Comparison of ENCODE assay signal across 29 mouse cellular contexts in the genomic region with DNA sequence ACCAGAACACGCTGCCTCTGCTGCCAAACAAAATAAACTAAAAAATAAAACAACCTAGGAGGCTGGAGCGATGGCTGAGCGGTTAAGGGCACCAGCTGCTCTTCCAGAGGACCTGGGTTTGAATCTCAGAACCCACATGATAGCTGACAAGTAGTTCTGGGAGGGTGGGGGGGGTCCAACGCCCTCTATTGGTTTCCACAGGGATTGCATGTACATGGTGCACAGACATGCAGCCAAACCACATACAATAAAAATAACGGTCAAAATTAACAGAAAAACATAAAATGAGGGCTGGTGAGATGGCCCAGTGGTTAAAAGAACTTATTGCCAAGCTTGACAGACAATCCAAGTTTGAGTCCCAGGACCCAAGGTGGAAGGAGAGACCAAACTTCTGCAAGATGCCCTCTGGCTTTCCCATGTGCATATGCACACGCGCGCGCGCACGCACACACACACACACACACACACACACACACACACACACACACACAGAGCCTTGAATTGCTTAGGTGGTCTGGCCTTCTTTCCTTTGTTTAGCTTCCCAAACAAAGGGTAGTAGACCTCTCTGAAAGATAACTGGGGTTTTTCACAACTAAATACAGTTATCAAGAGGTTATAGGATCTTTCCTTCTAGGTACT. TPM values are rescaled to one million over a fixed set of nuclear protein-coding genes. Genes with fewer than 3 reads are reported as not detected.
DNase-seq lines count a peak whose midpoint lies in the region; ATAC-seq and TF ChIP-seq lines count a peak whose summit lies in the region.
"Had no signal": no experiment of that assay in that cellular context is flagged by ENCODE, and none has a peak within 500 bp of the region (broad histone marks: within the 10 kb centered on the region; RNA-seq: fewer than 3 reads in every experiment).

No protein-coding gene starts in this region.

- TF ChIP-seq POLR2A in small intestine, adult 2 months (IDR thresholded peaks at IDR 0.05; ENCODE audit: low read depth, low read length) = no peak

- no peak for ATAC-seq in hindbrain, embryonic 12.5 days (ENCODE audit: low FRiP score)
- ATAC-seq: CD4-positive, CD25-positive, alpha-beta regulatory T cell, adult 4 months; forebrain, embryonic 16.5 days; intestine, postnatal 0 days had no signal

- peaks cover 2% of the 10 kb centered on the region; the same call in 1 of the 2 replicates for H3K4me1 ChIP-seq in small intestine, adult 2 months (ENCODE audit: control insufficient read depth, insufficient read depth, insufficient read length, low read length)
- no peaks in the 10 kb centered on the region for H3K4me1 ChIP-seq in hindbrain, embryonic 12.5 days
- H3K4me1 ChIP-seq: hindbrain, embryonic 13.5 days; neural tube, embryonic 12.5 days had no signal

- peak; percentile 55 for TF ChIP-seq CTCF in layer of hippocampus, adult 2 months (conservative IDR thresholded peaks at IDR 0.05)
- peak; percentile 25; the same call in 1 of the 2 replicates for TF ChIP-seq CTCF in small intestine, adult 2 months (IDR thresholded peaks at IDR 0.05; ENCODE audit: extremely low read depth, insufficient read length, insufficient replicate concordance, low read depth, low read length)

- no peaks in the 10 kb centered on the region for H3K9me3 ChIP-seq in hindbrain, embryonic 12.5 days (replicated peaks)
- H3K9me3 ChIP-seq: hindbrain, embryonic 13.5 days; liver, embryonic 15.5 days; neural tube, embryonic 12.5 days had no signal

- WGBS in small intestine, adult 2 months = 82% methylated on average over 11 of the region's 11 CpGs
- WGBS in hindbrain, embryonic 12.5 days = 80% methylated on average over 11 of the region's 11 CpGs

- no peaks in the 10 kb centered on the region for H3K27me3 ChIP-seq in small intestine, adult 2 months (ENCODE audit: control insufficient read depth, insufficient read depth, low read length)
- H3K27me3 ChIP-seq in hindbrain, embryonic 12.5 days = no peaks in the 10 kb centered on the region
- H3K27me3 ChIP-seq: hindbrain, embryonic 13.5 days; liver, embryonic 15.5 days; neural tube, embryonic 12.5 days had no signal

- DNase-seq in layer of hippocampus, adult 2 months (ENCODE audit: low spot score in 2 of 2) = no peak
- DNase-seq in layer of hippocampus, adult 9-10 months (ENCODE audit: low spot score) = no peak
- peak; percentile 39 for DNase-seq in 3T3-L1 (ENCODE audit: low read depth, low spot score)
- DNase-seq in NIH3T3 (ENCODE audit: low read depth) = peak; percentile 31
- no peak for DNase-seq in adipocyte (ENCODE audit: low spot score)
- DNase-seq: adrenal gland, postnatal 25 days; cerebellum, adult 2 months; cerebellum, postnatal 14 days; gastrocnemius, postnatal 14 days; heart, postnatal 36 days; kidney, adult 9 months; kidney, postnatal 10 days; left cerebral cortex, postnatal 4 days; lung, postnatal 36 days; right cerebral cortex, postnatal 4 days; thymus, adult 18-20 months; thymus, postnatal 25 days had no signal

- H3K27ac ChIP-seq in layer of hippocampus, adult 2 months = no peak overlapping the region
- no peak overlapping the region for H3K27ac ChIP-seq in small intestine, adult 2 months (ENCODE audit: insufficient read depth, low read depth, low read length)
- no peak overlapping the region for H3K27ac ChIP-seq in hindbrain, embryonic 12.5 days
- H3K27ac ChIP-seq: hindbrain, embryonic 13.5 days; liver, embryonic 15.5 days; neural tube, embryonic 12.5 days had no signal

- H3K9ac ChIP-seq in hindbrain, embryonic 12.5 days = no peak overlapping the region
- H3K9ac ChIP-seq: hindbrain, embryonic 13.5 days; liver, embryonic 15.5 days; neural tube, embryonic 12.5 days had no signal

- no peaks in the 10 kb centered on the region for H3K36me3 ChIP-seq in small intestine, adult 2 months (ENCODE audit: control insufficient read depth, insufficient read depth, low read length)
- H3K36me3 ChIP-seq in hindbrain, embryonic 12.5 days = no peaks in the 10 kb centered on the region
- H3K36me3 ChIP-seq: hindbrain, embryonic 13.5 days; liver, embryonic 15.5 days; neural tube, embryonic 12.5 days had no signal

- H3K4me2 ChIP-seq in hindbrain, embryonic 12.5 days (replicated peaks) = no peak overlapping the region
- H3K4me2 ChIP-seq: heart, embryonic 11.5 days; hindbrain, embryonic 13.5 days; liver, embryonic 15.5 days; midbrain, embryonic 11.5 days; neural tube, embryonic 12.5 days had no signal

- H3K4me3 ChIP-seq in layer of hippocampus, adult 2 months = no peak overlapping the region
- no peak overlapping the region for H3K4me3 ChIP-seq in small intestine, adult 2 months (ENCODE audit: low read depth, low read length)
- H3K4me3 ChIP-seq in hindbrain, embryonic 12.5 days = no peak overlapping the region
- H3K4me3 ChIP-seq: erythroblast, embryonic 14.5 days; hindbrain, embryonic 13.5 days; liver, embryonic 15.5 days; myocyte; neural tube, embryonic 12.5 days had no signal

RNA-seq across cellular contexts. Expression of a gene that starts 7.8 kb away (rescaled TPM):
- 10 to 100 TPM; 39.3 to 40.4 TPM for total RNA-seq in layer of hippocampus, adult 2 months (2021)
- polyA plus RNA-seq in small intestine, adult 2 months (2012; rRNA removed) = 11.3 and 24.6 TPM in 2 replicates
- 78.1 and 88.0 TPM in 2 replicates for polyA plus RNA-seq in hindbrain, embryonic 12.5 days (2016; fragmentation: Nextera tagmentation; extraction: Ambion mirVana)

RNA-seq across cellular contexts. Expression of a gene that starts 26.3 kb away (rescaled TPM):
- 10 to 100 TPM; 41.0 to 41.4 TPM for total RNA-seq in layer of hippocampus, adult 2 months (2021)
- polyA plus RNA-seq in small intestine, adult 2 months (2012; rRNA removed) = 12.2 and 27.5 TPM in 2 replicates
- polyA plus RNA-seq in hindbrain, embryonic 12.5 days (2016; fragmentation: Nextera tagmentation; extraction: Ambion mirVana) = 73.5 and 79.7 TPM in 2 replicates

Comparison
In these comparisons a context has a peak if more than half of its experiments do, and no peak if none do; other contexts are left out.
1. DNase-seq: peak in 3T3-L1 (single experiment) and NIH3T3 (single experiment); none in layer of hippocampus, adult 2 months (0 of 2), layer of hippocampus, adult 9-10 months (single experiment) and adipocyte (single experiment).